Mouse (Mus musculus) gastrocnemius, adult 2 months (tissue): ENCODE measurements at regions not wholly inside any gene's neighbourhood (a gene's known extent, or its start where the extent isn't known, plus 50 kb on each side); places are given as distances from the start of the nearest gene placed in this dataset.

ENCODE experiments used
- DNase-seq: peaks from one replicate; pipeline ENCODE4 v3.0.0; 2022
- H3K27ac ChIP-seq: fragments of 200-600 bp; 2 replicates; pipeline ENCODE4 v1.8.1; 2022; ENCODE audit warnings: mild to moderate bottlenecking
- H3K4me3 ChIP-seq: fragments of 200-600 bp; 2 replicates; pipeline ENCODE4 v1.8.1; 2022; ENCODE audit warnings: mild to moderate bottlenecking, moderate library complexity
- CTCF ChIP-seq: fragments of 200-600 bp; IDR thresholded peaks from 2 replicates; pipeline ENCODE4 v1.8.1; 2022; ENCODE audit warnings: antibody characterized with exemption, mild to moderate bottlenecking, moderate library complexity
- intact Hi-C: fragments of 180-260 bp; cut with DNase I; formaldehyde crosslinking; loops from one replicate; pipeline ENCODE4 v1.15.1; 2025

DNA sequence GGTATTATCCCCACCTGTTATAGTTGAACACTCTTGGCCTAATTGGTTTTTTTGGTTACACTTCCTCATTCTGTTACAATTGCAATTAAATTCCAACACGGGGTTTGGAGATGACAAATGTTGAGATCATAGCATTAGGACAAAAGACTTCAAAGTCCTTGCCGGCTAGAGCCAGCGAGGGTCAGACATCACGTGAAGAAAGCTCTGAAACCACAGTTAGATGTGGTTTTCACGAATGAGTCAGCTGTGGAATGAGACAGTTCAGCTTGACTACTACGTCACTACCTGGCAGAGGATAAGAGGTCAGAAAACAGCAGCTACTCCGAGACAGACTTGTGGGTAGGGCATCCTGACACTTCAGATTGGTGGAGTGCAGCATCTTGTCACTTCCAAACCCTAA is 55.5 kb upstream of the Trio start:
- DNase-seq = no peak
- intact Hi-C loops = no loop called here
- Histone ChIP-seq H3K27ac (no peak overlapping the region), H3K4me3 (no peak overlapping the region)
- TF ChIP-seq CTCF = no peak

DNA sequence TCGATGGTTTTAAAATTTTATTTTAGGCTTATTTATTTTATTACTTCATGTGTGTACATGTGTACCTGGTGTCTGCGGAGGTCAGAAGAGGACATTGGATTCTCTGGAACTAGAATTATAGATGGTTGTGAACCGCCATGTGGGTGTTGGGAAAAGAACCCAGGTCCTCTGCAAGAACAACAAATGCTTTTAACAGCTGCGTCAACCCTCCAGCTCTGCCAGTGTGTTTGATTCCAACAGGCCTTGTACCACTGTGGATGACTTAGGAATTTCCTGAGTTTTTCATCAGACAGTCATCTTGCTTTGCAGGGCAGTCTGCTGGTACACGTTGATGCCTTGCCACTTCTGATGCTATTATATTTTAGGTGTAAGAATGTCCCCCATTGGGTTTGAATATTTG is 56.8 kb upstream of the Trio start:
- Histone ChIP-seq H3K27ac (no peak overlapping the region), H3K4me3 (no peak overlapping the region)
- no peak for TF ChIP-seq CTCF
- intact Hi-C loops = no loop called here
- DNase-seq = no peak

DNA sequence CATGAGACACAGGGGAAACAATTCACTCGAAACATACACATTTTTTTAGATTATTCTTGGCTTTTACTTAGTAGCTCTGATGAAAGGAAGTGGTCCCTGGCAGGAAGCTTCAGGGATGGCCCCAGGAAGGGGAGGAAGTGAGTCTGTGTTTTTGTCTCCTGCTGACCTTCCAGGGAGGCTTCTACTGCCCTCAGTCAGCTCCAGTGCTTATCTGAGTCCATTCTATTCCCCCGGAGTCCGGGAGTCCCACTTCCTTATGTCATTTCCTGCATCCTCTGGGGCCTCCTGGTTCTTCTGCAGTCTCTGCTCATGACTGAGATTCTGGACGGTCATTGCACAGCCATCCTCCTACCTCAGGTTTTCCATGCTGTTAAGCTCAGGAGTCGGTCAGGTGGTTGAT is 80.3 kb upstream of the Trio start:
- no peak for TF ChIP-seq CTCF
- Histone ChIP-seq H3K4me3 (no peak overlapping the region), H3K27ac (no peak overlapping the region)
- DNase-seq = no peak
- intact Hi-C loops = no loop called here

- no peak overlapping the region for H3K4me3 ChIP-seq
- H3K27ac ChIP-seq = no peak overlapping the region
- intact Hi-C loops = no loop called here
- TF ChIP-seq CTCF = no peak
- DNase-seq = no peak
Observed at GRCm38 (mm10) chr15:28109916-28110315, 84.3 kb upstream of the Trio start.

GRCm38 (mm10) chr15:28113491-28113890 is 87.8 kb upstream of the Trio start:
- no peak for TF ChIP-seq CTCF
- DNase-seq = no peak
- Histone ChIP-seq H3K27ac (no peak overlapping the region), H3K4me3 (no peak overlapping the region)
- intact Hi-C loops = no loop called here

- no peak for TF ChIP-seq CTCF
- Histone ChIP-seq H3K4me3 (no peak overlapping the region), H3K27ac (no peak overlapping the region)
- no peak for DNase-seq
- intact Hi-C loops = no loop called here
Observed at GRCm38 (mm10) chr15:28114180-28114747, 88.6 kb upstream of the Trio start.

- Histone ChIP-seq H3K4me3 (no peak overlapping the region), H3K27ac (no peak overlapping the region)
- intact Hi-C loops = no loop called here
- no peak for TF ChIP-seq CTCF
- no peak for DNase-seq
Observed at GRCm38 (mm10) chr15:28126846-28127245, 76.7 kb upstream of the Dnah5 start.

GRCm38 (mm10) chr15:28129536-28129935 is 74.0 kb upstream of the Dnah5 start:
- TF ChIP-seq CTCF = no peak
- H3K27ac ChIP-seq = no peak overlapping the region
- intact Hi-C loops = no loop called here
- H3K4me3 ChIP-seq = no peak overlapping the region
- DNase-seq = no peak

DNA sequence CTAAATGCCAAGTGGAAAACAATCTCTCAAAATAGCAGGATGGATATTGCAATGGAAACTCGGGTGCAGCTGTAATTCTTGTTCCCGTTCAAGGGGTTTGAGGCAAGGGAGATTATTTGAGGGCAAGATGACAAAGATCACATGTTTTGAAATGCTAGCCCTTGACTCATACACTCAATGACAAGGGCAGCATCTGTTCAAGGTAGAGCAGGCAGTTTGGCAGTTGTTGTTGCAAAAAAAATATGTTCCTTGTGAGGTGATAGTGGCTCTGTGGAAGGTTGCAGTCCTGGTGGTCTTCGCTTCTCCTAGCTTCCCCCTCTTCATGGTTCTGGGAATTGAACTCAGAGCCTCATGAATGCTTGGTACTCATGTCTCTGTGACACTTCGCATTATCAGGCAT is 72.0 kb upstream of the Dnah5 start:
- no peak overlapping the region for H3K4me3 ChIP-seq
- intact Hi-C loops = no loop called here
- no peak for TF ChIP-seq CTCF
- no peak overlapping the region for H3K27ac ChIP-seq
- no peak for DNase-seq

- intact Hi-C loops = no loop called here
- H3K27ac ChIP-seq = no peak overlapping the region; the same call in 1 of the 2 replicates
- DNase-seq = no peak
- peak overlapping the region; percentile 24; the same call in 1 of the 2 replicates for H3K4me3 ChIP-seq
- no peak for TF ChIP-seq CTCF
Observed at GRCm38 (mm10) chr15:28133171-28133810, 70.3 kb upstream of the Dnah5 start.

GRCm38 (mm10) chr15:28134206-28134605 is 69.3 kb upstream of the Dnah5 start:
- no peak for DNase-seq
- Histone ChIP-seq H3K4me3 (peak overlapping the region; percentile 24; the same call in 1 of the 2 replicates), H3K27ac (no peak overlapping the region)
- intact Hi-C loops = no loop called here
- TF ChIP-seq CTCF = no peak

GRCm38 (mm10) chr15:28138806-28139205 is 64.7 kb upstream of the Dnah5 start:
- no peak overlapping the region for H3K27ac ChIP-seq
- H3K4me3 ChIP-seq = no peak overlapping the region
- no peak for TF ChIP-seq CTCF
- intact Hi-C loops = no loop called here
- DNase-seq = no peak

DNA sequence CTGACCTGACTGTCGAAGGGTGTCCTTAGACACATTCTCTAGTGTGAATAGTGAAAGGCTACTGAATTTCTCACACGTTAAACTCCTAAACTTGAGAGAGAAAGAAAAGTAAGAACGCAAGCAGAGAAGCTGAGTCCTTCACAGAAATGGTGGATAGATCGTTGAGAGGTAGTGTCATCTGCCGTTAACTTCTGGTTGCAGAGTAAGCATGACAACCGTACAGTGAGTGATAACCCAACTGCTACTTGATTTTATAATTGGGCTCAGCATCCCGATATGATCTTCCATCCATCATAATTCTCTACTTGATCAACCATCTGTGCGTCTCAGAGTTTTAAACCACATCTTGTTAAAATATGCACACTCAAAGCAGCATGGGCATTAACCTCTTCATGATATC is 63.3 kb upstream of the Dnah5 start:
- Histone ChIP-seq H3K4me3 (no peak overlapping the region), H3K27ac (no peak overlapping the region)
- intact Hi-C loops = no loop called here
- no peak for TF ChIP-seq CTCF
- no peak for DNase-seq

DNA sequence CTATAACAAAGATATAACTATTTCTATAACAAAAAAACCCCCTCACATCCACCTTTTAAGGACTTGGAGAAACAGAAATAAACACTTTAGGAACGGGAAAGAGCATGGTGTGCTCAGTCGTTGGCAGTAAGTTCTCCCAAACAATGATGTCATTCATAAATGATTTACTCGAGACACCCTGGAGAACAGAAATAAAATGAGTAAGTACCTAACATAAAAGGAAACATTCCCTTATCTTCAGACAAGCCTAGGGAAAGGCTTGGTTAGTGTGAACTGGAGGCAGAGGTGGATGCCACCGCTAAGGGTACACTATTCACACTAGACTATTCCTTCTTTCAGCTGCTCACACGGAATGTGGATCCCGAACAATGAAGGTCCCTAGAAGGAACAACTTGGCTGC is 62.2 kb upstream of the Dnah5 start:
- no peak for DNase-seq
- H3K4me3 ChIP-seq = no peak overlapping the region
- intact Hi-C loops = no loop called here
- no peak overlapping the region for H3K27ac ChIP-seq
- TF ChIP-seq CTCF = no peak
